Mouse (Mus musculus) testis, adult 2 months (tissue): Measurements from ENCODE around the gene Stk38l. TPM values are rescaled to one million over a fixed set of nuclear protein-coding genes. Genes with fewer than 3 reads are reported as not detected.
A peak's percentile ranks its signal among the peaks of the same experiment; 100 is the strongest.

Source experiments
- H3K27ac ChIP-seq: fragments of 200-500 bp; 2 replicates; pipeline ENCODE4 v1.5.1; 2012; ENCODE audit warnings: low read depth, low read length; ENCODE audit not compliant: control insufficient read depth, insufficient read depth
- H3K27me3 ChIP-seq: fragments of 200-500 bp; 2 replicates; pipeline ENCODE4 v1.6.1; 2012; ENCODE audit warnings: mild to moderate bottlenecking, low read length, moderate library complexity; ENCODE audit not compliant: control insufficient read depth, insufficient read depth
- H3K36me3 ChIP-seq: fragments of 200-500 bp; 2 replicates; pipeline ENCODE4 v1.6.1; 2012; ENCODE audit warnings: mild to moderate bottlenecking, low read length; ENCODE audit not compliant: control insufficient read depth, insufficient read depth
- H3K4me1 ChIP-seq: fragments of 200-500 bp; 2 replicates; pipeline ENCODE4 v1.6.1; 2012; ENCODE audit warnings: low read length; ENCODE audit not compliant: control insufficient read depth, insufficient read depth
- H3K4me3 ChIP-seq: fragments of 200-500 bp; 2 replicates; pipeline ENCODE4 v1.5.1; 2012; ENCODE audit warnings: low read depth, mild to moderate bottlenecking, low read length, moderate library complexity, mixed read lengths; ENCODE audit not compliant: control insufficient read depth
- CTCF ChIP-seq: fragments of 200-500 bp; IDR thresholded peaks from 2 replicates; pipeline ENCODE4 v1.5.1; 2012; ENCODE audit warnings: low read depth, mild to moderate bottlenecking, inconsistent platforms, low read length, moderate library complexity; ENCODE audit not compliant: control insufficient read depth, insufficient read depth, insufficient replicate concordance
- POLR2A ChIP-seq: fragments of 200-500 bp; IDR thresholded peaks from 2 replicates; pipeline ENCODE4 v1.6.1; 2012; ENCODE audit warnings: low read depth, mild to moderate bottlenecking, inconsistent platforms, low read length, moderate library complexity; ENCODE audit not compliant: control insufficient read depth
- polyA plus RNA-seq: library from polyadenylated mRNA; depleted of rRNA; stranded (reverse); fragments of >200 nt; gene quantifications from 2 replicates; pipeline ENCODE4 v1.2.3, GENCODE M21; 2012; rRNA removed

Gene Stk38l
- polyA plus RNA-seq, 1 experiment: 3.8 TPM

DNA sequence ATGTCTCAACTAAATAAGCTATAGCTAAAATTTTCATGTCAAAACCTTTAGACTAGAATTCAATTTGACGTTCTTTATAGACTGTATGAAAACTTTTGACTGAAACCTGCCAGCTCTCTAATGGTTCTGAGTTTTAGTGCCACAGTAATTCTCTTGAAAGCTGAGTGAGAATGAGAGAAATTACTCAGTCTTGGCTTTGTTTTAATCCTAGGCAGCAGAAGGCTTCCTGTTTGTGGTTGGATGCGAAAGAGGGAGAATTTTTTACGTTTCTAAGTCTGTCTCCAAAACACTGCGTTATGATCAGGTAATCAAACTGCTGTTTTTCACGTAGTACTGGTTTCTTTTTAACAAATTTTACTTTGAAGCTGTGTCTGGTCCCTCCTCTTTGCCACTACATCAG lies 88.2 kb downstream of the Stk38l start:
- H3K27ac ChIP-seq: no peak overlapping the region

DNA sequence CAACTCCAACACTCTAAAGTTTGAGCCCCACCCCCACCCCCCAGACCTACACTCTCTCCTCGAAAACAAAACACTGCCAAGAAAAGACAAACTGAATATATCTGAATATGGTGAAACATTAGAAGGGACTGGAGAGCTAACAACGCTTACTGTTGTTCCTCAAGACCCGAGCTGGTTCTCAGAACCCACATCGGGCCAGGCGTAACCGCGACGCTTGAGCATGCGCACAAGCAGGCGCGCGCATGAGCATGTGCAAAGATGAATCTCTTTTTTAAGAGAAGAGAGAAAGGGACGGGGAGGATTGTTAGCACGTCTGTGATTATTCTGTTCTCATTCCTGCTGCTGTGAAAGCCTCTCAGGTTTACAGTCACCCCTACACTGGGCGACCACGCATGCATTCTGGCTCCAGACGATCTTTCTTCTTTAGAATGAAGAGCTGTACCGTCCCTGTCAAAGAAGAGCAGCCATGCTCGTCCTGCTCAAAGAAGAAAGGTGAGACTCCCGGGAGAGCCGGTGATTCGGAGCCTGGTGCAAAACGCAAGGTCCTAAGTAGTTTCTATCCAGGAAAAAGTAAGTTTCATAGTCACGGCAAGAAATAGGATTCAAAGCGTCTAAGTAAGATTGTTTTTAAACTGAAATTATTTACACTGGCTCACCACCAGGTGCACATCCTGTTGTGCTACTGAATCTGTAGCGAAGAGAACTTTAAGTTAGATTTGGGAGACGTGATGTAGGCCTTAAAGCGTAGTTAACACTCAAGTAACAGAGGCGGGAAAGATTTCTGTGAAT lies 95.6 kb downstream of the Stk38l start:
- peak overlapping the region; percentile 68; the same call in 1 of the 2 replicates for H3K27ac ChIP-seq
- H3K27me3 ChIP-seq: no peaks in the 10 kb centered on the region
- no peak for TF ChIP-seq CTCF
- peak; percentile 61 for TF ChIP-seq POLR2A
- peaks cover 3% of the 10 kb centered on the region; the same call in 1 of the 2 replicates for H3K4me1 ChIP-seq
- peak overlapping the region; percentile 75 for H3K4me3 ChIP-seq
- no peaks in the 10 kb centered on the region for H3K36me3 ChIP-seq

More for the DNA sequence above, 88.2 kb downstream of the Stk38l start:
- Histone ChIP-seq H3K4me3 (no peak overlapping the region), H3K36me3 (no peaks in the 10 kb centered on the region), H3K27me3 (no peaks in the 10 kb centered on the region), H3K4me1 (no peaks in the 10 kb centered on the region)
- no peak for TF ChIP-seq CTCF
- TF ChIP-seq POLR2A: no peak

DNA sequence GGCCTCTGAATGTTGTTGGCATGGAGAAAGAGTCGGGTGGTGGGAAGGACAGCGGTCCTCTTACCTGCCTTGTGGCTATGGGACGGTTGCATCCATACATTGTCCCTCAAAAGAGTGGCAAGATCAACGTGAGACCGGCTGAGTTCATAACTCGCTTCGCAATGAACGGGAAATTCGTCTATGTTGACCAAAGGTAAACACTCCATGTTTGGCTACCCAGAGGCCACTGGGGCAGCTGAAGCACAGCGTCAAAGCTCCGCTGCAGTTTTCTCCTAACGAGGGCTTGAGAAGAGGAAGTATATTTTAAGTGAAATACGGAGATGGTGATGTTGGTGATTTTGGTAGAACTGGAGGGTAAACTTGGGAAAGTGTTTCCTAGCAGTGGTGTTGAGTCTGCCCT lies 97.2 kb downstream of the Stk38l start:
- TF ChIP-seq CTCF (no peak), POLR2A (no peak)
- H3K27ac ChIP-seq: no peak overlapping the region
- peaks cover 3% of the 10 kb centered on the region; the same call in 1 of the 2 replicates for H3K4me1 ChIP-seq
- H3K4me3 ChIP-seq: no peak overlapping the region
- H3K36me3 ChIP-seq: no peaks in the 10 kb centered on the region
- H3K27me3 ChIP-seq: no peaks in the 10 kb centered on the region

DNA sequence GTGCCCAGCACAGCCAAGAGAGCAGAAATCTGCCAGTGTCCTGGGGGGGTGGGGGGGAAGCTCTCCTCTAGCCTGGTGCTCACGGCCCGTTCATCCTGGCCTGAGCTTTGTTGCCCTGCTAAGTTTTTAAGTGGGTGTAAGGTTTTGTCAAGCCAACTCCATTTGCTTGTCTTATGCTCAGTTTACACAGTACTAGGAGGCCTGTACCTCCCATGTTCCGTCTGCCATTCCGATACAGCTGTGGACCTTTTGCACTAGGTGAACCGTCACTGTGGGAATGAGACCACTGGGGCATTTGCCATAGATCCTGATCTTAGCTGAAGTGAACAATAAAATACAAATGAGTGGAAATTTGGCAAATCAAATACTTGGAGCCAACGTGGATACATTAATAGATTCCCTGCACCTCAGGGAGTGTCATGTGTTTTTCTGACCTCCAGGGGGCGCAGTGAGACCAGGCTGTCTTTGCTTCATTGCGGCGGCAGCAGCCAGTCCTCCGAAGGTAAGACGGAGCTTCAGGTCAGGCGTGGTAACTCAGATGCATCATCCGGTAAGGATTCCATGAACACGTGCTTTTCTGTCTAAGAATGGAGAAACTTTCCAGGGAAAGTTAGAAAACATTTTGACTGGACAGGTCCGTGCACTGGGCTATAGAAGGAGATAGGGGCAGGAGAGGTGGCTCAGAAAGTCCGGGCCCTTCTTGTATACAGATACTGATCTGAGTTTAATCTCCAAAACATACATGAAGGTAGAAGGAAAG lies 100.1 kb downstream of the Stk38l start:
- H3K4me3 ChIP-seq: no peak overlapping the region
- peaks cover 2% of the 10 kb centered on the region; the same call in 1 of the 2 replicates for H3K4me1 ChIP-seq
- no peak overlapping the region for H3K27ac ChIP-seq
- no peaks in the 10 kb centered on the region for H3K36me3 ChIP-seq
- TF ChIP-seq POLR2A (no peak), CTCF (peak; percentile 89; the same call in 1 of the 2 replicates)
- H3K27me3 ChIP-seq: no peaks in the 10 kb centered on the region

DNA sequence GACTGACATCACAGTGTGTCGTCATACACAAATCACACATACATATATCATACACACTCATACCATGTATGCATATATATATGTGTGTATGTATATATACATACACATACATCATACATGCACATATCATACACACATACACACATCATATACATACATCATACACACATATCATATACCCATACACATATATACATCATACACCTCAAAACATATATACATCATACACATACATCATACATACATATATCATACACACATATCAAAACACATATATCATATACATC lies 100.6 kb downstream of the Stk38l start:
- H3K36me3 ChIP-seq: no peaks in the 10 kb centered on the region
- no peak overlapping the region for H3K27ac ChIP-seq
- no peaks in the 10 kb centered on the region for H3K27me3 ChIP-seq
- TF ChIP-seq CTCF (no peak), POLR2A (no peak)
- no peaks in the 10 kb centered on the region; the same call in 1 of the 2 replicates for H3K4me1 ChIP-seq
- H3K4me3 ChIP-seq: no peak overlapping the region

Other genes with a start within 250 kb of the Stk38l start
- gene Itpr2, start 222.8 kb upstream of the Stk38l start, polyA plus RNA-seq: 5.5 and 6.9 TPM in 2 replicates
- 154 and 181 TPM in 2 replicates for gene Fgfr1op2, start 147.8 kb upstream of the Stk38l start, polyA plus RNA-seq
- 34.5 and 41.8 TPM in 2 replicates for gene Ints13, start 147.2 kb upstream of the Stk38l start, polyA plus RNA-seq
- 50.0 and 58.3 TPM in 2 replicates for gene Med21, start 82.4 kb upstream of the Stk38l start, polyA plus RNA-seq
- 4.8 and 6.5 TPM in 2 replicates for gene Tm7sf3, start 82.2 kb upstream of the Stk38l start, polyA plus RNA-seq
- gene Arntl2, start 71.1 kb downstream of the Stk38l start, polyA plus RNA-seq: 2.7 and 3.0 TPM in 2 replicates
- gene Smco2, start 125.1 kb downstream of the Stk38l start, polyA plus RNA-seq: 299 and 314 TPM in 2 replicates
- 9.2 and 10.9 TPM in 2 replicates for gene Ppfibp1, start 163.5 kb downstream of the Stk38l start, polyA plus RNA-seq
- 170 and 188 TPM in 2 replicates for gene 1700034J05Rik, start 229.4 kb downstream of the Stk38l start, polyA plus RNA-seq